Mouse (Mus musculus) kidney, embryonic 15.5 days (tissue): ENCODE data around the gene Det1. TPM values are rescaled to one million over a fixed set of nuclear protein-coding genes. Genes with fewer than 3 reads are reported as not detected.

Experiments used
- ATAC-seq: fragments of 200-750 bp; cut with Nextera tagmentation; replicated peaks from 2 replicates; pipeline ENCODE4 v1.8.0; 2017; ENCODE audit warnings: moderate TSS enrichment; ENCODE audit not compliant: low FRiP score
- H3K27ac ChIP-seq: fragments of 300-500 bp; sonication (generic); 2 replicates; pipeline ENCODE4 v1.5.1; 2015; ENCODE audit warnings: mild to moderate bottlenecking, inconsistent platforms
- H3K27me3 ChIP-seq: fragments of 300-500 bp; sonication (generic); 2 replicates; pipeline ENCODE4 v1.6.1; 2015; ENCODE audit warnings: inconsistent platforms
- H3K36me3 ChIP-seq: fragments of 300-500 bp; sonication (generic); 2 replicates; pipeline ENCODE4 v1.6.1; 2015; ENCODE audit warnings: inconsistent platforms
- H3K4me1 ChIP-seq: fragments of 300-500 bp; sonication (generic); 2 replicates; pipeline ENCODE4 v1.6.1; 2015; ENCODE audit warnings: inconsistent platforms
- H3K4me2 ChIP-seq: fragments of 300-500 bp; sonication (generic); 2 replicates; pipeline ENCODE4 v1.6.1; 2015; ENCODE audit warnings: moderate library complexity, mild to moderate bottlenecking, inconsistent platforms
- H3K4me3 ChIP-seq: fragments of 300-500 bp; sonication (generic); replicated peaks from 2 replicates; pipeline ENCODE4 v1.5.1; 2015; ENCODE audit warnings: mild to moderate bottlenecking, inconsistent platforms
- H3K9ac ChIP-seq: fragments of 300-500 bp; sonication (generic); 2 replicates; pipeline ENCODE4 v1.6.1; 2015; ENCODE audit warnings: mild to moderate bottlenecking, inconsistent platforms
- H3K9me3 ChIP-seq: fragments of 300-500 bp; sonication (generic); replicated peaks from 2 replicates; pipeline ENCODE4 v1.6.1; 2016; ENCODE audit warnings: inconsistent platforms
- WGBS: fragments of 180-500 bp; shearing (Covaris S2); methylation state at CpG from one replicate; pipeline ENCODE4 v1.1.7; 2015; ENCODE audit warnings: mixed read lengths; 5-methylcytosine and 5-hydroxymethylcytosine counted together
- microRNA-seq: library from miRNA; unstranded; fragments of <30 nt; microRNA quantifications from one replicate; pipeline ENCODE4, GENCODE M21; 2016
- polyA plus RNA-seq: library from polyadenylated mRNA; unstranded; fragments of >200 nt; fragmentation: Nextera tagmentation; extraction: Ambion mirVana; gene quantifications from 2 replicates; pipeline ENCODE4 v1.2.1, GENCODE M21; 2015

Gene Det1
- polyA plus RNA-seq, 1 experiment from 2014 or later, result 19.1 TPM

DNA sequence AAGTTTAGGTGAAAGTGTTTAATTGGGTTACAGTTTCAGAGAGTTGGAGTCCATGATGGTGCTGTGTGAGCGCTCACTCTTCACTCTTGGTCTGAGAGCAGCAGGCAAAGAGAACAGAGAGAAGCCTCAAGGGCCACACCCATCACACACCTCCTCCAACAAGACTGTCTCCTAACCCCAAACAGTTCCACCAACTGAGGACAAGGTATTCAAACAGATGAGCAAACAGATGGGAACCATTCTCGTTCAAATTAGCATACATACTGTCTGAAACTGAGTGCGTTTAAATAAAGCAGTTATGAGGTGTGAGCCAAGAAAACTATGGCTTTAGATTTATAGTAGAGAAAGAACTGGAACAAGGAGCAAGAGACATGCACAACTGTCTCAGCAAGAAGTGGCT lies 50.4 kb downstream of the Det1 start:
- no peaks in the 10 kb centered on the region for H3K27me3 ChIP-seq
- H3K4me1 ChIP-seq, result no peaks in the 10 kb centered on the region
- no peak overlapping the region for H3K4me3 ChIP-seq
- WGBS, result 94% methylated on average over 3 of the region's 3 CpGs
- no peaks in the 10 kb centered on the region for H3K9me3 ChIP-seq
- ATAC-seq, result no peak
- no peak overlapping the region for H3K9ac ChIP-seq
- H3K4me2 ChIP-seq, result no peak overlapping the region
- no peak overlapping the region for H3K27ac ChIP-seq
- H3K36me3 ChIP-seq, result peaks cover 19% of the 10 kb centered on the region

GRCm38 (mm10) chr7:78794571-78795092 lies 52.4 kb downstream of the Det1 start:
- Histone ChIP-seq H3K4me2 (no peak overlapping the region), H3K4me3 (no peak overlapping the region), H3K9ac (no peak overlapping the region), H3K36me3 (peaks cover 38% of the 10 kb centered on the region), H3K27ac (no peak overlapping the region), H3K4me1 (no peaks in the 10 kb centered on the region), H3K9me3 (no peaks in the 10 kb centered on the region), H3K27me3 (no peaks in the 10 kb centered on the region)
- 62% methylated on average over 6 of the region's 6 CpGs for WGBS
- no peak for ATAC-seq

DNA sequence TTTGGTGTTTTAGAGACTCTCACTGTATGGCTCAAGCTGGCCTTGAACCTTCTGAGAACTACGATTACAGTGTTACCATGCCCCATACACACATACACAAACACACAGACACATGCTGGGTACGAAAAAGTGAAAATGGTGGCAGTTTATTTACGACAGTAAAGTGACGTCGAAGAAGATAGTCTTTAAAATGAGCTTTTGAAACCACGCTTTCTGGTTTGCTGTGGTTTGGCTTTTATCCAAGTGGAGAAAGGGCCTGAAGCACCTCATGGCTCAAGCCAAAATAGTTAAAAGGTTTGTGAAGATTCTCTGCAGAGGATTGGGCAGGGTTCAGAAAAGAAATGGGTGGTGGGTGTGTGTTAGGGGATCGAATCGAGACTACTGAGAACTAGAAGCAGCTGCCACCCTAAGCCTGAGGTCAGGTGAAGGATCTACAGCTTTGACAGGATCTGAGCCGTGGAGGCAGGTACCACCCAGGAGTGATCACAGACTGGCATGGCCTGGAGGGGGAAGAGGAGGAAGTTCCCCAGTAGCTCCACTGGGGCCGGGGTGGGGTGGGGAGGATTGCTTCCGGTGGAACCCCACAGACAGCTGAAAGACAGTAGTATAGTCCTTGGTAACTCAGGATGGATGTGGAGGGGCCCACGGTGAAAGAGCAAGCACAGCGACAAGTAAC lies 53.0 kb downstream of the Det1 start:
- no peak overlapping the region for H3K4me2 ChIP-seq
- 80% methylated on average over 13 of the region's 13 CpGs for WGBS
- H3K4me3 ChIP-seq, result no peak overlapping the region
- no peaks in the 10 kb centered on the region for H3K9me3 ChIP-seq
- H3K27me3 ChIP-seq, result no peaks in the 10 kb centered on the region
- H3K36me3 ChIP-seq, result peaks cover 44% of the 10 kb centered on the region
- ATAC-seq, result no peak
- no peaks in the 10 kb centered on the region for H3K4me1 ChIP-seq
- no peak overlapping the region for H3K27ac ChIP-seq
- no peak overlapping the region for H3K9ac ChIP-seq

DNA sequence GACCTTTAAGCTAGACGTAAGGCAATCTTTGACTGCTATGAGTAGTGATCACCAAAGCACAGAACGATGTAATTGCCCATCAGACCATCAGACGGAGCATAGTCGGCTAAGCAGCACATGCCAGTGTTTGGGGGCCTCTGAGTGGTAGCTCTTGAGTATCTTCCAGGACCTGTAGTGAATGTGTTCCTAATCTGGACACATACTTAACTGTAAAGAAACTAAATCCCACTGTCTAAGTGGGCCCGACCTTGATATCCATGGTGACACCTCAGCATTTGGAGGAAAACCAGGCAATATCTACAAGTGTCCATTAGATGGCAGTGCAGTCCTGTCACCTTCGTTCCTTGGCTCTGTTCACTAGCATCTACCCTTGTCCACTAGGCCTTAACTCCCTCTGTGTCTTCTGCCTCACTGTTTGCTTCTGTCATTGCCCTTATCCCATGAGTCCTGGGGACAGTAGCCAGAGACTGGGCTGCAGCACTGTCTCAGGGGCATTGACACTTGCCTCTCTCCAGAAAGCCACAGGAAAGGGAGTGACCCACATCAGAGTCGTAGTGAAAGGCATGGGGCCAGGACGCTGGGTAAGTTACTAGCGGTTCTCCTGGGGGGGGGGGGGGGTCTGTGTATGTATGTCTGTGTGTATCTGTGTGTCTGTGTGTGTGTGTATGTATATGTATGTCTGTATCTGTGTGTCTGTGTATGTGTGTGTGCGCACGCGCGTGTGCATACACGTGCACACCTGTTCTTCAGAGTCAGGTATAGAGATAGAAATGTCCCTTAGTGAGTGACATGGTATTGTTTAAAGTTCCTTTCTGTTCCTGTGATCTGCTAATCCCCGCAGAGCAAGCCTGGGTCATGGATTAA lies 55.5 kb downstream of the Det1 start:
- 80% methylated on average over 15 of the region's 15 CpGs for WGBS
- 0 out of 2 replicates have a peak, but pooled peaks have one; percentile 41 for ATAC-seq

GRCm38 (mm10) chr7:78787793-78788380 lies 59.2 kb downstream of the Det1 start:
- Histone ChIP-seq H3K9me3 (no peaks in the 10 kb centered on the region), H3K4me3 (no peak overlapping the region), H3K4me2 (no peak overlapping the region), H3K4me1 (peaks cover 11% of the 10 kb centered on the region), H3K27me3 (no peaks in the 10 kb centered on the region), H3K27ac (no peak overlapping the region), H3K9ac (no peak overlapping the region), H3K36me3 (peaks cover 70% of the 10 kb centered on the region)
- ATAC-seq, result no peak
- 85% methylated on average over 12 of the region's 12 CpGs for WGBS

More for the DNA sequence above, 55.5 kb downstream of the Det1 start:
- Histone ChIP-seq H3K4me1 (no peaks in the 10 kb centered on the region), H3K27ac (no peak overlapping the region), H3K36me3 (peaks cover 62% of the 10 kb centered on the region), H3K9me3 (no peaks in the 10 kb centered on the region), H3K27me3 (no peaks in the 10 kb centered on the region), H3K9ac (no peak overlapping the region), H3K4me2 (no peak overlapping the region), H3K4me3 (no peak overlapping the region)

- WGBS, result 75% methylated on average over 5 of the region's 5 CpGs
- Histone ChIP-seq H3K4me1 (peaks cover 23% of the 10 kb centered on the region), H3K4me2 (no peak overlapping the region), H3K9me3 (no peaks in the 10 kb centered on the region), H3K4me3 (no peak overlapping the region), H3K27me3 (no peaks in the 10 kb centered on the region), H3K27ac (no peak overlapping the region), H3K36me3 (peaks cover 56% of the 10 kb centered on the region), H3K9ac (no peak overlapping the region)
- no peak for ATAC-seq
These were observed 61.2 kb downstream of the Det1 start for GRCm38 (mm10) chr7:78785906-78786305.

- Histone ChIP-seq H3K9ac (peak within 1 kb of the TSS; percentile 76), H3K4me1 (peaks cover 23% of the 10 kb centered on the region), H3K36me3 (peaks cover 56% of the 10 kb centered on the region), H3K4me3 (peak within 1 kb of the TSS; percentile 91), H3K27me3 (no peaks in the 10 kb centered on the region), H3K4me2 (peak within 1 kb of the TSS; percentile 79), H3K27ac (peak within 1 kb of the TSS; percentile 70), H3K9me3 (no peaks in the 10 kb centered on the region)
- ATAC-seq, result peak; percentile 98
- WGBS, result under 1% methylated on average over 44 of the region's 44 CpGs
These were observed 64.2 kb downstream of the Det1 start, which contains the start of the genes Mrps11 and Mrpl46 for GRCm38 (mm10) chr7:78782639-78783581. Gene Mrps11, plus strand, starts transcription at chr7:78783119. Gene Mrpl46, minus strand, starts transcription at chr7:78783531.

DNA sequence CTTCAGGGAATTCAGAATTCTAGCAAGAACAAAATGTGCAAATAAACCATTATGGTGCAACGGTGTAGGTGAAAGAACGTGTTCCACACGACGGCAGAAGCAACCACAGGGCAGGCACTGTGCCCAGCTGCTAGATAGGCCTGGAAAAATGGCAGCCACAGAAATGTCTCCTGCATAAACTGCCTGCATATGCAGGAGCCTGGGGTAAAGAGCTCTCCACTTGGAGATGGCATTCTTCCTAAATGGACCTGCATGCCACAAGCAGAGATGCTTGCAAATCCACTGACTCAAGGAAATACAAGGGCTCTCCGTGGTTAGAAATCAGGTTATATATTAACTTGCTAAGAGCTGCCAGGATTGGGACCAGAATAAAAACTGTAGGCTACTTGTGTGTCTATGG lies 68.3 kb downstream of the Det1 start:
- WGBS, result 84% methylated on average over 5 of the region's 5 CpGs
- Histone ChIP-seq H3K4me1 (peaks cover 14% of the 10 kb centered on the region), H3K4me3 (no peak overlapping the region), H3K4me2 (no peak overlapping the region), H3K9ac (no peak overlapping the region), H3K27ac (no peak overlapping the region), H3K27me3 (no peaks in the 10 kb centered on the region), H3K9me3 (no peaks in the 10 kb centered on the region), H3K36me3 (peaks cover 73% of the 10 kb centered on the region)
- ATAC-seq, result no peak

Small RNA genes lying within 50 kb of the gene (microRNA-seq; reads per million reads assigned to microRNA genes)
- 2.5 reads per million, percentile 12 among the genes with 10 or more reads in this experiment for gene Mir7-2

Other genes starting within 250 kb of the Det1 start
- 3.2 and 4.4 TPM in 2 replicates for gene Ntrk3, start 109.3 kb downstream of the Det1 start, polyA plus RNA-seq
- 73.8 and 80.9 TPM in 2 replicates for gene Mrps11, start 64.1 kb downstream of the Det1 start, polyA plus RNA-seq
- 64.9 and 67.7 TPM in 2 replicates for gene Mrpl46, start 63.7 kb downstream of the Det1 start, polyA plus RNA-seq
- gene Aen, start 48.6 kb upstream of the Det1 start, polyA plus RNA-seq, result 47.1 and 47.9 TPM in 2 replicates
- 1.9 and 4.6 TPM in 2 replicates for gene Isg20, start 66.2 kb upstream of the Det1 start, polyA plus RNA-seq
- 0.52 and 0.81 TPM in 2 replicates for gene Acan, start 206.2 kb upstream of the Det1 start, polyA plus RNA-seq